Mouse (Mus musculus) large intestine, adult 2 months (tissue): ENCODE measurements at regions not wholly inside any gene's neighbourhood (a gene's known extent, or its start where the extent isn't known, plus 50 kb on each side); places are given as distances from the start of the nearest gene placed in this dataset.

Experiments used
- DNase-seq: peaks from one replicate; pipeline ENCODE4 v3.0.0-alpha.2; 2012; ENCODE audit warnings: low read depth, low spot score
- WGBS: fragments of 180-500 bp; shearing (Covaris S2); methylation state at CpG from one replicate; pipeline ENCODE4 v1.1.7; 2018; 5-methylcytosine and 5-hydroxymethylcytosine counted together

- 75% methylated on average over 7 of the region's 7 CpGs for whole genome bisulfite sequencing
- DNase-seq: no peak
These were observed 73.8 kb upstream of the Il15 start for GRCm38 (mm10) chr8:82476708-82477425.

GRCm38 (mm10) chr8:82473266-82473665 is 70.2 kb upstream of the Il15 start:
- 57% methylated on average over 2 of the region's 2 CpGs for WGBS
- DNase-seq: no peak

- no CpG with 5 or more reads among the region's 1 CpGs for WGBS
- no peak for DNase-seq
These were observed 68.8 kb upstream of the Il15 start for GRCm38 (mm10) chr8:82471825-82472224.

GRCm38 (mm10) chr8:82469824-82470223 is 66.8 kb upstream of the Il15 start:
- DNase-seq: peak; percentile 61

GRCm38 (mm10) chr8:82462841-82463240 is 59.8 kb upstream of the Il15 start:
- no peak for DNase-seq

GRCm38 (mm10) chr8:82459007-82459406 is 56.0 kb upstream of the Il15 start:
- DNase-seq: no peak

- no peak for DNase-seq
- WGBS: 25% methylated on average over 4 of the region's 4 CpGs
These were observed 51.0 kb upstream of the Il15 start for GRCm38 (mm10) chr8:82454056-82454455.
